Mouse (Mus musculus) right cerebral cortex, adult 18-20 months (tissue): ENCODE measurements around the gene Zfp36l1.

Experiments used
- DNase-seq: peaks from one replicate; pipeline ENCODE4 v3.0.0; 2022; ENCODE audit warnings: mixed read lengths

Gene Zfp36l1

DNA sequence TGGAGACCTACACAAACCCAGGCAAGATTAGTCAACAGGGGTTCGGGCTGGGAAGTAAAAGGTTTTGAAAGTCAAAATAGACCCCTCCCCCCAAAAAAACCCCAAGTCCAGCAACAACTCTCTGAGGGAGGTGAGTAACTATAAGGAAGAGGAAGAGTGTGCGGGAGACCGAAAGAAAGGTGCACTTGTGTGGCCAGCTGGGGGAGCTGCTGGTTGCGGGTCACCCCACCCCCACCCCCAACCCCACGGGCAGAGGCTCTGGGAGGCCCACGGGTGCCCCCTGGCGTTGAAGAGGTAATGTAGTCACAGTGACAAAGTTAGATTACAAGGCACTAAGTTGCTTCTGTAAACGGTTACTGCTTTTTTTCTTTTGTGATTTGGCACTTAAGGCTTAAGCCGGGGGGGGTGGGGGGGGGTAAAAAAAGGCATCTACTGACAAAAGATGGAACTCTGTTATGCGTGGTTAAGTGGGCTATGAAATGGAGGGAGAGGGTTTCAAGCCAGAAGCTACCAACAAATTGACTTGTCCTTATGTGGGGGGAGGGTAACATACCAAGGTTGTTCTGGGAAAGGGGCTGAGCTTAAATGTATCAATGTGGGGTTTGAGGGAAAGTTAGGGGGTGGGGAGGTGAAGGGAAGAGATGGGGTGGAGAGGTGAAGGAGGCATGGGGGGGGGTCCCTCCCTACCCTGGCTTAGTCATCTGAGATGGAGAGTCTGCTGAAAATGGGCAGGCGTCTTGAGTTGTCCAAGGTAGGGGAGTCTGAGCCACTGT is 3.7 kb downstream of the Zfp36l1 start:
- peak; percentile 62 for DNase-seq

DNA sequence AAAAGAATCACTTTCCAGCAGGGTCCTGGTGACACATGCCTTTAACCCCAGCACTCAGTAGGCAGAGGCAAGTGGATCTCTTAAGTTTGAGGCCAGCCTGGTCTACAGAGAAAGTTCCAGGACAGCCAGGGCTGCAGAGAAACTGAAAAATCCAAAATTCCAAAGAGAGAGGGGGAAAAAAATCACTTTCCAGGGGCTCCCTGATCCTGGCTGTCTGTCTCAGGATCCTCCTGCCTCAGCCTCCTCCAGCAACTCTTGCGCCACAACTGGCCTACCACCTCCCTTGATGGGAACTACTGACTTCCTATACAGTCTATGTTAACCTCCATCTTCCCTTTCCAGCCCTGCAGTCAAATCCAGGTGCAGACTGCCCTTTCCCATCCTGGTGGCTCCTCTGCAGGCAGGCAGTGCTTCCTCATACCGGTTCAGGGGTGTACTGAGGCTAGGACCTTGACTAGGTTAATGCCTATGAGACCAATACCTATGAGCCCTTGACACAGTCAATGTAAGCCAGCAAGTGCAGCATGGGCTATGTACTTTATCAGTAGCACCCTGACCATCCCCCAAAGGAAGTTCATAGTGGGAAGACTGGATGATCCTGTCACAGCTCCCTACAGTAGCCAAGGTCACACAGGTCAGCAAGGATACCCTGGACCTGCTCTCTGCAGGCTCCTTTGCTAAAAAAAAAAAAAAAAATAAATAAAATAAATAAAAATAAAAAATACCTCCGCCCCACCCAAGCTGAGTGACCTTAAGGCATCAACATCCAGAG is 5.7 kb downstream of the Zfp36l1 start:
- no peak for DNase-seq

DNA sequence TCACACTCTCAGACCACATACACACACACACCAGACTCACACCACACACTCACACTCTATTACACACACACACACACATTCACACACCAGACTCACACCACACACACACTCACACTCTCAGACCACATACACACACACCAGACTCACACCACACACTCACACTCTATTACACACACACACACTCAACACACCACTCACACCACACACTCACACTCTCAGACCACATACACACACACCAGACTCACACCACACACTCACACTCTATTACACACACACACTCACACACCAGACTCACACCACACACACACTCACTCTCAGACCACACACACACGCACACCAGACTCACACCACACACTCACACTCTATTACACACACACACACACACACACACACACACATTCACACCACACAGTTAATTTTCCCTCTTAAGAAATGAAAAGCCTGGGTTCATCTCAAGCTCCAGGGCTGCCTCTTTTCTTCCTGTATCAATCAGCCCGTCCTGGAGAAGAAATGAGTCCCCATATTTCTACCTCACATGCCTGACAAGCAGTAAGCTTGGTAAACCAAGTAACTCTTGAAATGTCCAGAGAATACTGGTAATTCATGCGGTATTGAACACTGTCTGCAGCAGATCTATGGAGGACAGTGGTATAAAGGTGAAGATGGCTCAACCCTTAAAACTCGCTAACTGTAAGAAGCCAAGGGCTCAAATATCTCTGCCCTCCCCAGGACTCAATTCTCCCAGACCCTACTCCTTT is 6.5 kb downstream of the Zfp36l1 start:
- DNase-seq = no peak

DNA sequence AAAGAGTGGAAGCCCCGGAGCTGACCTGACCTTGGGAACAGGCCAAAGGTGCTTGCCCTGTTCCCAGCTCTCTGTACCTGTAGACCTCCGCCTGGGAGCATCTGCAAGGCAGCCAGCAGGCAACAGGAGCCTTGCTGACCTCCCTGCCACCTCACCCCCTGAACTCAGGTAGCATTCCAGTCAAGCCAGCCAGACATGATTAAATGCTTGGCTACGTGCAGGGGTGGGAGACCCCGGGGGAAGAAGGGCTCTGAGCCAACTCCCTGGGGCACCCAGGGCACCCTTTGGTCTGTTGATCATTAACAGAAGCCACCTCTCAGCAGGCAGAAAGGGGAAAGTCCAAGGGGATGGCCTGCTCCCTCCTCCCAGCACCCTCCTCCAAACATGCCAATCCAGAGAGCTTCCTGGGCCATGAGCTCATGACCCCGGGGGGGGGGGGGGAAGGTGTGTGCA is 9.3 kb downstream of the Zfp36l1 start:
- no peak for DNase-seq

DNA sequence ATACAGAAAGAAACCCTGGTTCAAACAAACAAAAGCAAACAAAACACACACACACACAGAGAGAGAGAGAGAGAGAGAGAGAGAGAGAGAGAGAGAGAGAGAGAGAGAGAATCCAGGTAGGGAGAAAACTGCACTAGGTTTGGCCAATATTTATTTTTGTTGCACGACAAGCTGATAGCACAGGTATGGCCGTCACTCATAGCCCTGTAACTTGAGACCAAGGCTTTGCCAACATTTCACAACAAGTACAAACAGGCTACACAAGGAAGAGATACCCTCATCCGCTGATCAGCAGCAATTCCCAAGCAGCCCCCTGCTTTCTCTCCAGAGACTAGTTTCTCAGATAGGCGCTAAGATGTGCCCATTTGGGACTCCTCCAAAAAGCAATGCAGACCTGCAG is 9.7 kb downstream of the Zfp36l1 start:
- no peak for DNase-seq

DNA sequence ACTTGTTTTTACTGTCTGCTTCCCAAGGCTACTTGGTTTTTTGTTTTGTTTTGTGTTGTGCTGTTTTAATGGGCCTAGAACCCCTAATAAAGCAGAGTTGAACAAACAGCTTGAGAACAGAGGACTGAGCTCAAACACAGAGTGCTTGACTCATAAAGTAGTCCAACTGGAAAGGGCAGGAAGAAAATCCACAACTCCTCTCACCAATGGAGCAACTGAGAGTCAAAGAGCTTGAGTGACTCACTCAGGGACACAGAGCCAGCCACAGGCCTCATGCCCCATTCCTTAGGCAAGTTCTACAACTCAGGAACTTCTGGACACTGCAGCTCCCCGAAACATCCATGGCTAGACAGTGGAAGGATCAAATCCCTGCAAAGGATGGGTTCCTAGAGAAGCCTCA is 14.0 kb downstream of the Zfp36l1 start:
- no peak for DNase-seq

DNA sequence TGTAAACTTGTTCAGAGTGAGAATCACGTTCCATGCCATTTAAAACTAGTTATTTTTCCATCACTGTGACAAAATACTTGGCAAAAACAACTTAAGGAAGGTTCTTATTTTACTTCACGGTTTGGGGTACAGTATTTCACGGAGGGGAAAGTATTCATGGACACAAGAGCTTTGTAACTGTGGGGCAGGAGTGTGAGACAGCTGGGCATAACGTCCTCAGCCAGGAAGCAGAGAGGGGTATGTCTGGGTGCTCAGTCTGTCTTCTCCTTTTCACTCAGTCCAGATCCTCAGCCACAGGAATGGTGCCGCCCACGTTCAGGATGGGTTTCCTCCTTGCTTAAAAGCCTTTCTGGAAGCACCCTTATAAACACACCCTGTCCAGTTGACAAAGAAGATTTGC is 16.1 kb downstream of the Zfp36l1 start:
- no peak for DNase-seq

DNA sequence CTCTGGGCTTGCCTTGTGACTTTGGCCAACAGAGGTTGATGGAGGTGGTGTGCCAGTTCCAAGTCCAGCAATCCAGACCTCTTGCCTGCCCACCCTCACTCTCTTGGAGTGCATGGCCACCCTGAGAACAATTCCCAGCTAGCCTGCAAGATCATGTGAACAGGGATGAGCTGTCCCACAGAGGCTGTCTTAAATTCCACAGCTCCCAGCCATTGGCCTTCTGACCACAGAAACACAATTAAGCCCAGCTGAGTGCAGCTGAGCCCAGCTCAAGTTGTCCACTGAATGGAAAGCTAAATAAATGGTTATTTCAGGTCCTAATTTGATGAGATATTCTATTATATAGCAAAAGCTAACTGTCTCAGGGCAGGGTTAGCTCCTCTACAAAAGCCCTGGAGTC is 20.0 kb downstream of the Zfp36l1 start:
- no peak for DNase-seq

DNA sequence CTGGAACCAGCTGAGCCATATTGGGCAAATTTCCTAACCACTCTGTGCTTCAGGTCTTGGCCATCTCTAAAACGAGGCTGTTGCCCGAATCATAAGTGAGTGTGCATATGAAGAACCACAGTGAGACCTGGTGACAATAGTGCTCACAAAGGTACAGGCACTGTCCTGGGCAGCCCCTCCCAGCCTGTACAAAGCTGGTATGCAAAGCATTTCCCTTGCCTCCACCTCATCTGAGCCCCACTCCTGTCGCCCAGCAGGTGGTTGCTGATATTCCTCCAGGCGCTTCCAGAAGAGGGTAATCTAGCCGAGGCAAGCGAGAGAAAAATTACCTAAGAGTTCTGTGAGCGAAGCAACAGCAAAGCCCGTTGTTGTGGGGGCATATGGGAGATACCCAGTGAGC is 21.7 kb downstream of the Zfp36l1 start:
- no peak for DNase-seq

DNA sequence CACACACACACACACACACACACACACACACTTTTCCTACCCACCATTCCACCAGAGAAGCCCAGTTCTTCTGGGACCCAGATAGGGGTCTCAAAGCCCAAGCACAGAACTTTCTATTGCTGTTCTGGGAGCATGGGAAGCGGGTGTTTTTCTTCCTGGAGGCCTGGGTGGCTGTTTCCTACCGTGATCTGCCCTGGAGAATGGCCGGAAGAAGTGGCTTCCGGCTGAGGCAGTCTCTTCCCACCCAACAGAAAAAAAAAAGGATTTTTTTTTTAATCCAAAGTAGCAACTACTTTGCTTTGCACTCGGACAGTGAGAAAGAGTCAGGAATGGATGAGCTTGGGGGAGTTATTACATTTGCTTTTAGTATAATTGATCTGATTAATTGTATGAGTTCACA is 22.3 kb downstream of the Zfp36l1 start:
- DNase-seq = no peak

DNA sequence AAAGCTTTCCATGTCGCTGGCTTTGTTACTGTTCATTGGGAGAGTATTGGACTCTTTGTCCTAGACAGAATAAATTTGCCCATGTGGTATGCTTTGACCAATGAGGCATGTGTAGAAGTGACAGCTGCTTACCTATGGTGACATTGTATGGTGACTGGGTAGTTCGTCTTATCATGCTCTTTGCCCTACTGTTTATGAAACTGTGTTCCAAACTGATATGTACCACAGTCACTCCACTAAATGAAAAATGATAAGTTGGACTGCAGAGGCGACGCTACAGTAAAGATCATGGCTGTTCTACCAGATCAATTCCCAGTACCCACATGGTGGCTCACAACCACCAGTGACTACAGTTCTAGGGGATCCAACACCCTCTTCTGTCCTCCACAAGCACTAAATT is 24.7 kb downstream of the Zfp36l1 start:
- DNase-seq = no peak

DNA sequence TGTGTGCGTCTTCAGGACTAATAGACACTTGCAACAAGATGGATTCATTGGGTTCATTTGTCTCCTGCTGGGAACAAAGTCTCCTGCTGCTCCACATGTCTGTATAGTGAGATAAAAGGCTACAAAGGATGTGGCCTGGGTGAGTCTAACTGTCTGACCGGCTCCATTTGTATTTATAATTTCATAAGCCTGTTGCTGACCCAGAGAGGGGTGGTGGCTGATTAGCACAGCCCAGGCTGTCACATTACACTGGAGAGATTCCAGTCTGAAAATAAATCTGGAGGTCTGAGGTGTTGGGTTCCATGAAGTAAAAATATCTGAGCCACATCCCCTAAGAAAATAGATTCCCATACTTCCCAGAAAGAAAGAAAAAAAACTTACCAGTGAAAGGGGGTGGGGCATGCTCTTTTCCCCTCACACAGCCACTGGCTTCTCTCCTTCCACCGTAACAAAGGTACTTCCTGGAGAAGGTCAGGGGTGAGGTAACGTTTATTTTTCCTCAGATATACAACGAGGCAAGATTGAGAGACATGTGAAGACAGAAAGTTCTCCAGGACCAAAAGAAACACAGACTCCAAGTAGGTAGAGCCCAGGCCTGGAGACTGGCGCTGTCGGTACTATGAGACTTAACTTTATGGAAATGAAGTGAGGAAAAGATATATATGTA is 28.2 kb downstream of the Zfp36l1 start:
- DNase-seq = no peak

DNA sequence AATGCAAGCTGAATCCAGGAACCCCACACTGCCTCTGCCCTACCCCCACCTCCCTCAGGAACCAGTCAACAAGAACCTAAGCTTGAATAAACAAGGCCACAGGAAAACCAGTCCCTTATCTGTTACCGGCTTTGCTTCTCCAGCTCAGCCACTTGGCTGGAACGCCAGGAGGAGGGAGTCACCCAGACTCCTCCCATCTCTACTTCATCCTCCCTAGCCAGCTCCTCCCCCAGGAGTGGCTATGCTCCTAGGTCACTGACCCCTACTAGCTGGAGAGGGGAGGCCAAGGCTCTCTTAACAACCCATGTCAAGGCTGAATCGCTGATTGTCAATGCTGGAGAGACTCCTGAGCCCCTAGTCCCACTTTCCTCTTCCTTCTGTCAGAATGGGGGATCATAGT is 28.9 kb downstream of the Zfp36l1 start:
- no peak for DNase-seq

DNA sequence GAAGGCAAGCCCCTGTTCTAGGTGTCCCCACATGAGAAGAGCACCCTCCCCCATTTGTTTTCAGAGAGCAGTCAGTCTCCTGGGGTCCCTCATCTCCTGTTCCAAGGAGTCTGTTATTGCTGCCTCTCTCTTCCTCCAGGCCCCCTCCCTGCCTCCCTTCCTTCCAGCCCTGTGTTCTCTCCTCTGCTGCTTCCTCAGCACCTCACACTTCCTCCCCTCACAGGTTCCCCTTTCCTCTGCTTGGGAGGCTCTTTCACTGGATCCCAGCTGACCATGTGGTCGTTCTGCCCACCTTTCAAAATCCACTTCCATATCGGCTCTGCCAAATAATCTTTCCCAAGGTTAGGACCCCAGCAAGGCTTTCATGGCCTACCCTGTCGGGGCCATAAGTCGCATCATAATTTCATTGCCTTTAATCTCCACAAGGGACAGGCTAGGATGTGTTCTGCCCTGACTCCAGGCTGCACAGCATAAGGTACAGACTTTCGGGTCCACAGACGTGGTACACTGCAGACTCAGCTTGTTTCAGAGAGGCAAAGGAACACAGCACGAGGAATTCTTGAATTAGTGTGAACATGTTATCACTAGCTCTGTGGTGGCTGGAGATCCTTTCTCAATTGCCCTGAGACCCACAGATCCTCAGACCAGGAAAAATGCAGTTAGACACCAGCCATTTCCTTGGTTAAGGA is 29.5 kb downstream of the Zfp36l1 start:
- no peak for DNase-seq

DNA sequence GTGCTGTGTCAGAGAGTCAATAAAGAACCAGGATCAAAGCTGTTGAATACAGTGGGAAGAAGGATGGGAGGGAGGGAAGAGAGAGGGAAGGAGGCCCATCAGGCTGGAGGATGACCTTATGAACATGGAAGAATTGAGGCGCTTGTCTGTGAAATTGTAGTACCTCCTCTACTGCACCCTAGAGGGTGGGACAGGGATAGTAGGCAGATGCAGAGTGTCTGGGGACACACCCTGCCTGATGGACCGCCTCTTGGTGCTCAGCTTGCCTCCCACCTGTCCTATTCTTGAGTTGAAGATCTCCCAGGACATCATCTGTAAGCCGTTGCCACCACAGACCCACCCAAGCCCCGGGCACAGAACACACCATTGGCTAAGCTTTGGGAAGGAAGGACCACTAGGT is 30.1 kb downstream of the Zfp36l1 start:
- no peak for DNase-seq

DNA sequence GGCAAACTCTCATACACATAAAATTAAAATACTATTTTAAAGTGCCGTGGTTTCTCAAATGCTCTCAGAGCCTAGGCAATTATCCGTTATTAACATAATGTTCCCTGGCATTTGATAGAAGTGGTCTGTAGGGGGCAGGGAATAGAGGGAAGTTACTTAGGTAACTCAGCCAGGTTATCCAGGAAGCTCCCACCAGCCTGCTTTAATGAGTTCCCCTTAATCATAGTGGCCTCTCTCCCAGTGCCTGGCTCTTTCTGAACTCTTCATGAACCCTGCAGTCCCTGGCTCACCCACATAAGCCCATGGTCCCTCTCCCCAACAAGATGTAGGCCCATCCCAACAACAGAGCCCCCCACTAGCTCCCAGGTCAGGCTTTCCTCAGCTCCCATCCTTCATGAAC is 31.4 kb downstream of the Zfp36l1 start:
- no peak for DNase-seq

DNA sequence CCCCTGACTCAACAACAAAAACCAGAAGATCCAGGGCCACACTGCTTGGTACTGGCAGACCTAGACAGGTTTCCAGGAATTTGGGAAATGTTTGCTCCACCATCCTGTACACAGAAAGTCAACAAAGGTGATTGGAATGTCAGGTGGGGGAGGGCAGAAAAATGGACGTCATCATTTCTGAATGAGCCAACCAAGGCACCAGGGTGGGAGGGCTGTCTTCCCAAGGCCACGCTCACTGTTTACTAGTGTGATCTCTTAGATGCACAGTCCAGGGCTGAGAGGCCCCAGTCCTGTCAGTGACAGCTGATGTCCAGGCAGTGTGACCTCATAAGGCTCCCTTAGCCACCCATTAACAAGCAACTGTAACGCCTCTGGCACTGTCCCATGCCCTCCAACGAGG is 32.9 kb downstream of the Zfp36l1 start:
- DNase-seq = no peak

DNA sequence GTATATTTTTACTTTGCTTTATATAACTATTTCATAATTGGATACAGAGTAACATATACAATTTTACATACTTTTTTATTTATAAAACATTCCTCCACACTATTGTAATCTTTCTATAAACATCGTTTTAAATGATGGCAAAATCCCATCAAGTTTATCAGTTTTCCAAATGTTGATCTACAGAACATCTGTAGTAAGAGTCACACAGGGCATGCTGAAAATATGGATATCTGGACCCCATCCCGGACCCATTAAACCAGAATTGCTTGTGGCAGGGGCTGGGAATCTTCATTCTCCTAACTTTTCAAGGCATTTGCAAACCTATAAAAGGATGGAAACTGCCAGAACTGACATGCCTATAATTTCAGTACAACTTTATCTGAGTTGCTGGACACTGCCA is 38.5 kb downstream of the Zfp36l1 start:
- DNase-seq = no peak

DNA sequence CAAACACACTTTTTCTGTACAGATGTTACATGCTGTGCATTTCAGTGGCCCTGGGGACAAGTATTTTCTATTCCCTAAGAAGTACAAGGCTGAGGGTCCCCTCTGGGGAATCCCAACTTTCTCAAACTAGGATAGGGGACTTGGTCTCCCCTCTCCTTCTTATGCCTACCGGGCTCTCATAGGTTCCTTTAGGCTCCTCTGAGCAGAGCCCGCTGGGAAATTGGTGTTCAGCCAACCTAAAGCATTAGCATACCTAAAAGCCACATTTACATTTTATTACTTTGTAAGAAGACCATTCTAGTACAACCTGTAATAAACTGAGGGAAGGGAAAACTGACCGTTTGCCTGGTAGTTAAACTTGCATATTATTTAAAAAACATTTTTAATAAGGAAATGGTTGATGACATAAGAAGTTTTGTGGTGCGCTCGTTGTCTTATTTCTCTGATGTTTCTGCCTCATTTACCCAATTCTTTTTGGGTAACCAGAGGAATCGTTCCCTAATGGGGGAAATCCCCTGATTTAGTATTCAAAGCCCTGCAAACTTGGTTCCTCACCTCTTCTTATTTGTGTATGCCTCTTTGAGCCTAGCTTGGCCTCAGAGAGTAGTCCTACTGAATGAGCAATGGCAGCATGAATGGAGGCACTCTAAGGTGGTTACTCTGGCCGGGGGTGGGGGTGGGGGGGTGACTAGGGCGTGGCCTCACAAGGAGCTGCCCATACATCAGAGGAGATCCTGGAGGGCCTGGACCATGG is 42.1 kb downstream of the Zfp36l1 start:
- no peak for DNase-seq

DNA sequence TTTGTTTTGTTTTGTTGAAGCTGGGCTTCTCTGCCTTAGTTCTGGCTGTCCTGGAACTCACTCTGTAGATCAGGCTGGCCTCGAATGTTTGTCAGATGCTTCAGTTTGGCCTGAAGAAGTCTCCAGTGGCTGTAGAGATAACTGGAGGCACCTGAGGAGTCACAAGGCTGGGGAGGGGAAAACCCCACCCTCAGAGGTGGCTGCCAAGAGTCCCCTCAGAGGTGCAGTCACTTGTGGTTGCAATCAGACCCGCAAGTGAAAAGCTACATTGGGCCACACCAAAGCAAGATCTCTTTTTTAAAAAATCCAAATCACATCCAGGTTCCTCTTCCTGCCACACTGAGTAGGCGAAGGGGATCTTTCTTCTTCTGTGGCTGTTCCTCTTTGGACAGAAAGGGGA is 43.8 kb downstream of the Zfp36l1 start:
- DNase-seq = no peak

DNA sequence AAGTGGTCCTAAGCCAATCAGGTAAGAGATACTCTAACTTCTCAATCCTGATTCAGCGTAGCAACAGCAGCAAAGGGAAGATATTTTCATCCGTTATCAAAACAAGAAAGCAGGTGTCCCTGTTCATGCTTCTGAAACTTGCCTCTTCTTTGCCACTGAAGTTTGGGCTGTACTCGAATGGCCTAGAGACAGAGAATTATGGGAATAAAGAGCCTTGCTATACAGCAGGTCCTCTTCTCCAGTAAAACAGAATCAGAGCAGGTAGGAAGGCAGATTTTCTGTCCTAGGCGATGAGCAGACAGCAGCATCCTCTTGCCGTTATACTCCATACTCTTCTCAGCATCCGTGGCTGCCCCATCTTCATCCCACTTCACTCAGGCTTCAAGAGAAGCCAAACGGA is 44.8 kb downstream of the Zfp36l1 start:
- no peak for DNase-seq

DNA sequence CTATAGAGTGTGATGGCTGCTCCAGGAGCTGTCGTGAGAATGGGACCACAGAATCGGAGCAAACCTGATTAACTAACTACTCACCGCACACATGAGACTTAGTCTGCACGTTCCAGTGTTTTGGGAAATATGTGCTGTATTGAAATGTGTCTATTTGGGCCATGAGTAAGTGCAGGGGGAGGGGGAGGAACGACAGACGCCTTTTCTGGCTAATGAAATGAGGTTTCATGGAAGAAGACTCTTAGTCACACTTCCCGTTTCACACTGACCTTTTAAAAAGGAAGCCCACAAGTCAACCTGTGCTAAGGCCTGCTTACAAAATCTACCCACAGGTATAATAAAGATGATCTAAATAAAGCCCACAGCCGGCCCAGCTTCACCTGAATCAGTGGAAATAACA is 47.8 kb downstream of the Zfp36l1 start:
- no peak for DNase-seq
